Mouse (Mus musculus) liver, embryonic 14.5 days (tissue): ENCODE measurements at regions not wholly inside any gene's neighbourhood (a gene's known extent, or its start where the extent isn't known, plus 50 kb on each side); places are given as distances from the start of the nearest gene placed in this dataset.
"Not testable (repeated sequence)": the region's sequence is repeated elsewhere in the genome, so short reads cannot be mapped to it uniquely, and the experiment has no call there.

Experiments used
- CTCF ChIP-seq: IDR thresholded peaks from 2 replicates; pipeline ENCODE4 v1.5.1; 2016; ENCODE audit warnings: antibody characterized with exemption, low read depth, control low read depth
- EP300 ChIP-seq: IDR thresholded peaks from 2 replicates; pipeline ENCODE4 v1.6.1; 2016; ENCODE audit warnings: antibody characterized with exemption, low read depth

- not testable (repeated sequence) for TF ChIP-seq EP300
- peak; percentile 65 for TF ChIP-seq CTCF
Measured at GRCm38 (mm10) chrX:50605517-50605916, 177.2 kb upstream of the Olfr1324 start.
